In the genomic region with DNA sequence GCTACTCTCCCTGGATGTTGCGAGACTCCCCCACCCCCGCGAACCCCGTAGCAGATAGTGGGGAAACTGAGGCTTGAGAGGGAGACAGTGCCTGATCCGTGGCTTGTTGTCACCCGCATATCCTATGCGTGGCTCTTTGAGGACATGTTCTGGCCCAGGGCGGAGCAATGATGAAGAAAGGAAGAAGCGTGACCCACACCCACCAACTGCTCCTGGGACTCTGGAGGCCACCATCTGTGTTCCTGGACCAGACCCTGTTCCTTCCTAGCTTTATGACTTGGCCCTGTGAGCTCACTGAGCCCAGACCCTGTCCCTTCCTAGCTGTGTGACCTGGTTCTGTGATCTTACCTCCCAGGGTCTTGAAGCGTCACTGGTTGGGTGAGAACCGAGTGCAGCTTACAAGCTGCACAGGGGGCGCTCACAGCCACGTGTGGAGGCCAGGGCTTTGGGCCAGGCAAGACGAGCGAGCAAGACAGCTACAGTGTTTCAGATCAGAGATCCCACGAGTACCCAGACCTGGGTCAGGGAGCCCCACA, we compare ENCODE assay signal across 8 mouse cellular contexts. TPM values are rescaled to one million over a fixed set of nuclear protein-coding genes. Genes with fewer than 3 reads are reported as not detected.
A peak's percentile ranks its signal among the peaks of the same experiment; 100 is the strongest.
DNase-seq lines count a peak whose midpoint lies in the region; TF ChIP-seq lines count a peak whose summit lies in the region.

No protein-coding gene starts in this region.

- H3K9ac ChIP-seq in heart, adult 2 months (ENCODE audit: low read depth, low read length) = peak overlapping the region; percentile 6

- H3K9me3 ChIP-seq in heart, embryonic 10.5 days = no peaks in the 10 kb centered on the region
- H3K9me3 ChIP-seq in megakaryocyte, embryonic 14.5 days = peaks cover 10% of the 10 kb centered on the region; the same call in 1 of the 2 replicates

- 9% methylated on average over 16 of the region's 16 CpGs for WGBS in heart, adult 2 months
- WGBS in heart, embryonic 10.5 days = 4% methylated on average over 16 of the region's 16 CpGs

- H3K27ac ChIP-seq in heart, adult 2 months = peak overlapping the region; percentile 75
- no peak overlapping the region for H3K27ac ChIP-seq in bone marrow macrophage, adult 2 months (ENCODE audit: insufficient read depth, low read depth, low read length)
- H3K27ac ChIP-seq in heart, embryonic 10.5 days = peak overlapping the region; percentile 89

- no peak for TF ChIP-seq POLR2A in heart, adult 2 months (IDR thresholded peaks at IDR 0.05; ENCODE audit: insufficient read depth, low read depth, low read length)
- TF ChIP-seq POLR2A in bone marrow macrophage, adult 2 months (IDR thresholded peaks at IDR 0.05; ENCODE audit: borderline replicate concordance, low read depth, low read length) = no peak

- TF ChIP-seq CTCF in heart, adult 2 months (IDR thresholded peaks at IDR 0.05) = peak; percentile 49
- TF ChIP-seq CTCF in bone marrow macrophage, adult 2 months (IDR thresholded peaks at IDR 0.05; ENCODE audit: low read depth, low read length) = no peak

- no peaks in the 10 kb centered on the region for H3K27me3 ChIP-seq in heart, adult 2 months (ENCODE audit: control insufficient read depth, insufficient read depth, low read length)
- H3K27me3 ChIP-seq in heart, embryonic 10.5 days (ENCODE audit: insufficient read depth, poor library complexity, severe bottlenecking) = peaks cover 22% of the 10 kb centered on the region; the same call in 1 of the 2 replicates
- H3K27me3 ChIP-seq in megakaryocyte, embryonic 14.5 days (replicated peaks) = peaks cover 80% of the 10 kb centered on the region

- H3K4me1 ChIP-seq in heart, adult 2 months (ENCODE audit: control insufficient read depth, insufficient read depth, low read length) = peaks cover 16% of the 10 kb centered on the region
- H3K4me1 ChIP-seq in bone marrow macrophage, adult 2 months (ENCODE audit: control insufficient read depth, insufficient read depth, low read length) = peaks cover 10% of the 10 kb centered on the region
- peaks cover 81% of the 10 kb centered on the region for H3K4me1 ChIP-seq in heart, embryonic 10.5 days
- H3K4me1 ChIP-seq in megakaryocyte, embryonic 14.5 days = peaks cover 45% of the 10 kb centered on the region

- no peaks in the 10 kb centered on the region for H3K79me2 ChIP-seq in heart, adult 2 months (replicated peaks; ENCODE audit: control insufficient read depth, insufficient read depth, low read length)

- intact Hi-C loops in heart, adult 2 months (cut with DNase I) = loop anchor here (2.0 to 5.0 kb wide), 2 partner anchors 85 to 98 kb away; no protein-coding TSS in a partner anchor

- peak in 1 of 2 experiments; percentile 71 for DNase-seq in heart, adult 2 months
- no peak for DNase-seq in heart, adult 11 months
- no peak for DNase-seq in heart, embryonic 10.5 days (ENCODE audit: low spot score)
- DNase-seq in kidney, postnatal 14 days = peak; percentile 66
- peak; percentile 35 to 42 for DNase-seq in thymus, postnatal 36 days
- no peak for DNase-seq in frontal cortex, postnatal 25 days (ENCODE audit: low spot score in 2 of 2)

- H3K4me3 ChIP-seq in heart, adult 2 months = peak overlapping the region; percentile 37
- peak overlapping the region; percentile 56 for H3K4me3 ChIP-seq in bone marrow macrophage, adult 2 months (ENCODE audit: insufficient read depth, low read length)
- peak overlapping the region; percentile 59 for H3K4me3 ChIP-seq in heart, embryonic 10.5 days
- H3K4me3 ChIP-seq in megakaryocyte, embryonic 14.5 days (replicated peaks) = peak overlapping the region; percentile 91

- peak; percentile 52; the same call in 1 of the 2 replicates for TF ChIP-seq EP300 in heart, adult 2 months (IDR thresholded peaks at IDR 0.05; ENCODE audit: insufficient read depth, low read depth, low read length)

- H3K36me3 ChIP-seq in heart, adult 2 months (ENCODE audit: control insufficient read depth, insufficient read depth, low read length) = no peaks in the 10 kb centered on the region
- no peaks in the 10 kb centered on the region for H3K36me3 ChIP-seq in heart, embryonic 10.5 days
- no peaks in the 10 kb centered on the region for H3K36me3 ChIP-seq in megakaryocyte, embryonic 14.5 days (replicated peaks; ENCODE audit: low read length)

RNA-seq across cellular contexts. Expression of gene Gse1, which starts 48.7 kb away (rescaled TPM):
- total RNA-seq in heart, adult 2 months (2021) = 10 to 100 TPM; 21.0 to 24.3 TPM
- 12.1 and 12.8 TPM in 2 replicates for polyA plus RNA-seq in heart, adult 2 months (2012; rRNA removed)
- 12.4 and 15.1 TPM in 2 replicates for polyA plus RNA-seq in bone marrow macrophage, adult 2 months (2012; ENCODE audit: insufficient read depth, insufficient read length, missing spikeins)
- polyA plus RNA-seq in heart, embryonic 10.5 days (2016; fragmentation: Nextera tagmentation; extraction: Ambion mirVana) = 12.2 and 13.7 TPM in 2 replicates
- 163 and 212 TPM in 2 replicates for polyA plus RNA-seq in megakaryocyte, embryonic 14.5 days (2012; ENCODE audit: insufficient read depth, low replicate concordance)

Comparison
In these comparisons a context has a peak if more than half of its experiments do, and no peak if none do; other contexts are left out.
1. DNase-seq: peak in kidney, postnatal 14 days (single experiment) and thymus, postnatal 36 days (2 of 2); none in heart, adult 11 months (single experiment), heart, embryonic 10.5 days (single experiment) and frontal cortex, postnatal 25 days (0 of 2).
2. H3K4me3 ChIP-seq: peak in every context shown above with its lines; median percentile 91 in megakaryocyte, embryonic 14.5 days; 59 in heart, embryonic 10.5 days; 56 in bone marrow macrophage, adult 2 months; 37 in heart, adult 2 months.
3. RNA of gene Gse1, which starts 48.7 kb away (polyA plus RNA-seq): 163 to 212 TPM in megakaryocyte, embryonic 14.5 days; 12.4 to 15.1 TPM in bone marrow macrophage, adult 2 months, 12.2 to 13.7 TPM in heart, embryonic 10.5 days and 12.1 to 12.8 TPM in heart, adult 2 months; every median in the first group is over 10 times any median in the second.